Mouse (Mus musculus) cerebellum, postnatal 4 days (tissue): Measurements from ENCODE around the gene 4930548H24Rik.
A peak's percentile ranks its signal among the peaks of the same experiment; 100 is the strongest.
"Not testable (repeated sequence)": the region's sequence is repeated elsewhere in the genome, so short reads cannot be mapped to it uniquely, and the experiment has no call there.

ENCODE experiments used
- DNase-seq, 2 experiments: peaks; one replicate each; pipeline ENCODE4 v3.0.0; 2022; ENCODE audit warnings: low spot score in 2 of 2, mixed read lengths in 1 of 2

Gene 4930548H24Rik

DNA sequence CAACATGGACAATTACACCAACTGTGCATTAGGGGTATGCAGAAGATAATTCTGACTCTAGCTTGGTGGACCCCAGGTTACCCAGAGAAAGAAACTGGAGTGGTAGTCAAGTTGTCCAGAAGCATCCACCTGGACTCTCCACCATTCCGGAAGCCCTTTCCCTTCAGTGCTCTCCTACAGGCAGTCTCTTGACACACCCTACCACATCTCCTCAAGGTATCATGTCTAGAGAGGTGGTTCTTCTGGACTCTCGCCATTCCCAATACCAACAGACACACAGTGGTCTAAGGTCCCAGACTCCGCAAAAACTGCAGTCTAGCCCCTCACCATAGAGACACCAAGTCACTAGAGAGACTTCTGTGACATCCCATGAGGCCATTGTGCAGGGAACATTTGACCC is at the start of gene 4930548H24Rik:
TSS of gene 4930548H24Rik (plus strand) at position 301 of the 400 bp plus-strand sequence.
- DNase-seq: no peak

- no peak for DNase-seq
These were observed 34.2 kb upstream of the 4930548H24Rik start for GRCm38 (mm10) chr5:31451336-31451735.

- peak; percentile 77 to 86 for DNase-seq
These were observed 33.5 kb upstream of the 4930548H24Rik start, which contains the start of gene Zfp512 for GRCm38 (mm10) chr5:31451878-31452561. Gene Zfp512, plus strand, starts transcription at chr5:31452431.

- DNase-seq: no peak
These were observed 33.0 kb upstream of the 4930548H24Rik start for GRCm38 (mm10) chr5:31452562-31452878.

GRCm38 (mm10) chr5:31452886-31453410 is 32.6 kb upstream of the 4930548H24Rik start:
- DNase-seq: no peak

GRCm38 (mm10) chr5:31467798-31468197 is 17.7 kb upstream of the 4930548H24Rik start:
- DNase-seq: no peak

DNA sequence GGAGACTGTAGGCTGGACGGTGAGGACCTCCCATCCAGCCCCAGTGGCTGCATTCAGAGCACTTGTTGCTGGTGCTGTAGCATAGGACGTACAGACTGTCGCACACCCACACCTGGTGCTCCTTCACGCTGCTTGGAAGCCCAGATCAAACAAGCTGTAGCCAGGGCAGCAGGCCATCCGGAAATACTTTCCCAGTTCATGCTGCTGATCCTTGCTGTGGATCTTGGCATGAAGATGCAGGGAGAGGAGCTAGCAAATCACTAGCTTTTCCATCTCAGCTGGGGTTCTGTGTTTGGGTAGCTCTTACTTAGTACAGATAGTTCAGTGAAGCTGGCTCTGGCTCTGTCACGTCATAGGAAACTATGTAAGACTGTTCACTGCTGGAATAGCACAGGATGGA is 15.8 kb upstream of the 4930548H24Rik start:
- no peak for DNase-seq

DNA sequence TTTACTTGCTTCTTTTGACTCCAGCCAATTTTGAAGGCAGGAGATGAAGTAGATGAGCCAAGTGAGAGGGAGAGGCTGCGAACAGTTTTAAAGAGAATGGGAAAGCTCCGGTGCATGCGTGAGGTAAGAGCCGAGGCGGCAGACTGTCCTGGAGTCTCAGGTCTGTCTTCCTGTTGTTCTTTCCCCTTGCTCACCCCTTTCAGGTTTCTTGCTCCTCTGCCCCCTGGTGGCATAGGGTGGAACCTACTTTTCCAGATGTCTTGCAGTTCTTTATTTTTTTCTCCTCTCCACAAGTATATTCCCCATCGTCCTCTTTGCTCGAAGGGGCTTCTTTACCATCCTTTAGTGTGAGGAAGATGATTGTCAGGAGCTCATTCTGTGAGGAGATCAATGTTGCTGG is 15.2 kb upstream of the 4930548H24Rik start:
- DNase-seq: peak in 1 of 2 experiments; percentile 50

DNA sequence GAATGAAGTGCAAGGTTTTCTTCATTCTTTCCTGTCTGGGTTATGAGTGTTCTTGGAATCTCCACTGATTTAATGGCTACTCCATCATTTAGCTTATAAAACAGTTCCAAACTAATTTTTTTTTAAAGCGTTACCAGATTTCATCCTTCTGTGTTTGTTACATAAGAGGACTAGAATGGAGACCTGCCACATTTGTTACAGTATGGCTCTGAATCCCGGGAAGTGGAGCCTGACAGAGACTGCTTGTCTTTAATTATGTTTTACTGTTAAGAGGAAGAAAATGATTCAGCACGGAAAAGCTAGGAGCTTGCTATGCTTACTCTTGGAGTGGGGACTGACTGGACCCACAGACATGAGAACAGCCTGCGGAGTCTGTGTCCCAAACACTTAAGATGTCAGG is 5.0 kb upstream of the 4930548H24Rik start:
- no peak for DNase-seq

DNA sequence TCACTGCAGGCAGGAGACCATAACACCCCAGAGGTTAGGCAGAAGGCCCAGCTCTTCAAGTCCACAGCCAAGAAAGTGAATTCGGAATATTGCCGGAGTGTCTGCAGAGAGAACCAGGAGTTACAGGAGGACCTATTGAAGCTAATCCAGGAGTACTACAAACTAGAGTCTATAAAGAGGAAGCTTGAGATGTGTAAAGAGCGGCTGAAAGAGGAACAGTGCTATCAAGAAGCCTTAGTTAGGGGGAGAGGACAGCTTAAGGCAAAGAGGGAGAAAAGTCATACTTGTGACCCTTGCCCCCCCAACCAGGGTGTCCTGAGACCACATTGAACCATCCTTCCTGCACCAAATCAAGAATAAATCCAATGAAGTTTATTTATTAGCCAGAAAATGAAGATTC is 2.3 kb downstream of the 4930548H24Rik start:
- no peak for DNase-seq

GRCm38 (mm10) chr5:31489116-31489769 is 3.7 kb downstream of the 4930548H24Rik start:
- DNase-seq: no peak

GRCm38 (mm10) chr5:31492031-31492430 is 6.5 kb downstream of the 4930548H24Rik start:
- no peak for DNase-seq

DNA sequence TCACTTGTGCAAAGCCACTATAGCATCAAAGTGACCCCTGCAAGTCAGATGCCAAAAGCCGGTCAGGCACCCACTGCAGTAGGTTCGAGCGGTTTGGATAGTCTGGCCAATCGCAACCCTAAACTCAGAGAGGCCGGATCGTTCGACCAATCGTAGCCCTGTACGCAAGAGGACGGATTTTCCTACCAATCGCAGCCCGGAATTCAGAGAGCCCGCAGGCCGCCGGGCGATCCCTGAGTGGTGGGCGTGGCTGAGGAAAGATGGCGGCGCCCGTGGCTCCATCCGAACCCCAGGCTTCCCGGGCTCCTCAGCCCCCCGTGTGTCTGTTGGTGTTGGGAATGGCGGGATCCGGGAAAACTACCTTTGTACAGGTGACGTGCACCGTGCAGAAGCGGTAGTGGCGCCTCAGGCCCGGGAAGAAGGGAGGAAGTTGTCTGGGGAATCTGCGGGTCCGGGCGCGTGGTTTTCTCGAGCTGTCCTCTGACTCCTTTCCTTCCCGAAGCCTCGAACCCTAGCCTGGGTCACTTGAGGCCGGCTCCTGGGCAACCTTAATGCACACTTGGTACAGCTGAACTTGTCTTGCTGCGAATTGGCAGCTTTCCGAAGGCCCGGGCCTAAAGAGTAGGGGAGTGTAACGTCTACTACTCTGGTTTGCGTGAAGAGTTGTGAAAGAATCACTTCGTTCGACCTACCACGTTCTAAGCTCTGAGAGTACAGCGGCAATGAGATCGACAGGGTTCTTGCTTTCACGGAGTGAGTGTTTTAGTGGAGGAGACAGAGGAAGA is 9.2 kb downstream of the 4930548H24Rik start, which contains the start of gene Gpn1:
TSS of gene Gpn1 (plus strand) at position 229 of the 785 bp plus-strand sequence.
- DNase-seq: peak; percentile 76 to 87

- no peak for DNase-seq
These were observed 19.3 kb downstream of the 4930548H24Rik start for GRCm38 (mm10) chr5:31504843-31505242.

DNA sequence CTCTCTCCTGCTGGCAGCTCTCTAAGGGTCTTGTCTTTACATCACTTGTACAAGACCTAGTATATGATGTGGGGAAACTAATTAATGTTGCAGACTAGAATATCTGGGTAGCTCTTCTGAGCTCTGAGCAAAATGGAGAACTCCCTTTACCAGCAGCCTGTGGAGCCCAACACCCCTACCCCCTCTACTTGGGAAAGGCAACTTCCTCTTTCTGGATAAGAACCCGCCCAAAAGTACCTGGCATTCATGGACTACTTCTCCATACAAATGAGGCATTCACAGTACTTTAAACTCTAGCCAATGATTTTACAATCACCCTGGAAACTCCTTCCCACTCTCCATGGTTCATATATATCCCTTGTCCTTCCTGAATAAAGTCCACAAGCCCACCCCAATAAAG is 26.9 kb downstream of the 4930548H24Rik start:
- no peak for DNase-seq

DNA sequence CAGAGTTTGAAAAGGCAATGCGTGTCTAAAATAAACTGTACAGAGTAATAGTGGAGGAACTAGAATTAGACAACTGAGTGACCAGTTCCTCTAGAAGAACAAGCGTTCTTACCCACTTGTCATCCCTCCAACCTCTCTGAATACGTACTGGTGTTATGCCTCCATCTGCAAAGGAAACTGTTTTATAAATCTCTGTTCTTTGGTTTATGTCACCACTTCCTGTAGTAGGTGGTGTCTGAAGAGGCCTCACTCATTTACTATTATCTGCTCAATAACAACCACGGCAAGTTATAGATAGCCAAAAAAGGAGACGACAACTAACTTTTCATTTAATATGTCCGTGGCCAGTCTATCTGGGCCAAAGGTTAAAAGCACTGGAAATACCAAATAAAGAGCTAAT is 35.0 kb downstream of the 4930548H24Rik start:
- DNase-seq: no peak

DNA sequence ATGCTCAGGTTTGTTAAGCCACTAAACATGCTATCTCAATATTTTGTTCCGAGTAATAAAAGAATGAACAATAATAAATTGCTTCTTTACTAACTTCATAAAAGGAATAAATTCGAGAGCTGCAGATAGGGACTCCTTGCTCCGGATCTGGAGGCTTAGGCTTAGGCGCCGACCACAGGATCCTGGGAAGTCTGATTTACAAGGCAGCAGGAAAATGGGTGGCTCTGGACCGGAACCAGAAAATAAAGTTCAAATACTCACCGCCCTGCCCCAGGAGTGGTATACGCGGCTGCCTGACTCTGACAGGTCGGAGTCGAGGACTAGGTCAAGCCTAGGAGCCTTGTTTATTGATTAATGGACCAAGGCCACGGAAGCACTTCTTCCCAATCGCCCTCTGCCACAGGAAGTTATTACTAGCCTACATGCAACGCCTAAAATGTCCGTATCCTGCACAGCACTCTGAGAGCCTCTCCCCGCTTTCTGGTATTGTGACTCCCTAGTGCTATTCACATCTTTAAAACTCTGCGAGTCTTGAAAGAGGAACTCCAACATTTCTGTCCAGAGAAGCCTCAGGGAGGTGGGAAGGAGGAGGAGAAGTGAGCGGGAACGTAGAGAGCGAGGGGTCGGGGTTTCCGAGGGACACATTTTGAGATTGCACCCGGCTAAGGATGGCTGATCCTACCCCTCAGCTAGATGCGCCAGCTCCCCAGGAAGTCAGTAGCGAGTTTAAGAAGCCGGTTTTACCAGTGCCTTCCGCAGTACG is 41.0 kb downstream of the 4930548H24Rik start, which contains the start of gene Slc4a1ap:
TSS of gene Slc4a1ap (plus strand) at position 642 of the 763 bp plus-strand sequence.
- DNase-seq: peak; percentile 50 to 83

DNA sequence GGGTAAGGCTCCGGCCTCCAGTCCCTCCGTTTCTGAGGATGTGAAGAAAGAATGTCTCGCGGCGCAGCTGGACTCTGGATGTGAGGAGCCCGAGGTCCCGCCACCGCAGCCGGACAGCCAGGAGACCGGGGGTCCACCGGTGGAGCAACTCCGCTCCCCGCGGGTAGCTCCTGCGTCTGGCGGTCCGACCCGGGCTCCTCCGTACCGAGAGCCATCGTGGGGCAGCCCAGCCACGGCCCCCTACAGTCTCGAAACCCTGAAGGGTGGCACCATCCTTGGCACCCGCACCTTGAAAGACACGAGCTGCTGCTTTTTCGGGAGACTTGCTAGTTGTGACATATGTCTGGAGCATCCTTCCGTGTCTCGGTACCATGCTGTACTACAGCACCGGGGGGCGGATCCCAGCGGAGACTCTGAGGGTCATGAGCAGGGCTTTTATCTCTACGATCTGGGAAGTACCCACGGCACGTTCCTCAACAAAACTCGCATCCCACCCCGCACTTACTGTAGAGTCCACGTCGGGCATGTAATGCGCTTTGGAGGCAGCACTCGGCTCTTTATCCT is 41.7 kb downstream of the 4930548H24Rik start:
- no peak for DNase-seq

DNA sequence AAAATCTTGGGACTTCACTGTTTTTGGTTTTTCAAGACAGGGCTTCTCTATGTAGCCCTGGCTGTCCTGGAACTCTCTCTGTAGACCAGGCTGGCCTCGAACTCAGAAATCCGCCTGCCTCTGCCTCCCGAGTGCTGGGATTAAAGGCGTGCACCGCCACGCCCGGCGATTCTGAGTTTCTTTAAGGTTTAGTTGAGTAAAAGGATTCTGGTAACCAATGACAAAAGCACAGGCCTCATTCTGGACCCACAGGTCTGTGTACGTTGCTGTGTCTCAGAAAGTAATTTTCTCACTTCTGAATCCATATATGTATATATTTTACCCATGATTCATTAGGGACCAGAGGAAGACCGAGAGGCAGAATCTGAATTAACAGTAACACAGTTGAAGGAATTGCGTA is 42.2 kb downstream of the 4930548H24Rik start, which contains the start of gene Supt7l:
TSS of gene Supt7l (minus strand) at position 101 of the 400 bp plus-strand sequence.
- DNase-seq: not testable (repeated sequence)

DNA sequence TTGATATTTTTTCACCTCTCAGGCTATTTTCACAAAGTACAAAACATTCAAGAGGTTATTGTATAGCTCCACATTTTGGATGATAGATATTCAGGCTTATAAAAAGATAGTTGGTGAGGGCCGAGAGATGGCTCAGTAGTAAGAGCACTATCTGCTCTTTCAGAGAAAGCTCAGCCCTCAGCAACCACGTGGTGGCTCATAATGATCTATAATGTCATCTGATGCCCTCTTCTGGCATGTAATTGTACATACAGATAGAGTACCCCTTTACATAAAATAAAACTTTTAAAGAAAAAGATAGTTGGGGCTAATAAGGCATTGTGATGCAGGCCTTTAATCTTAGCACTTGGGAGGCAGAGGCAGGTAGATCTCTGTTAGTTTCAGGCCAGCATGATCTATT is 43.0 kb downstream of the 4930548H24Rik start:
- DNase-seq: no peak

DNA sequence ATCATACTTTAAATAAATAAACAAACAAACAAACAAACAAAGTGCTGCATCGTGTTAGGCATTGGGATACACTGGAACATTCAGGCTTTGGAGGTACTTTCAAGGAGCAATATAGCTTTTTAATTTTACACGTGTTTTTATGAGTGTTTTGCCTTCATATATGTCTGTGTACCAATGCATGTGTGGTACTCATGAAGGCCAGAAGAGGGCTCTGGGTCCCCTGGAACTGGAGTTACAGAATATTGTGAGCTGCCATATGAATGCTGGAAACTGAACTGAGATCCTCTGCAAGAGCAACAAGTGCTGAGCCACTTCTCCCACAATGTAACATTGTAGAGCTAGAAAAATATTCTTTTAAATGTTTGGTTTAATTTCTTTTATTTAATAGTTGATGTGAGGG is 49.7 kb downstream of the 4930548H24Rik start:
- no peak for DNase-seq
